Mouse (Mus musculus): ENCODE results near the gene Hdgfl2.

The Hdgfl2 gene

DNA sequence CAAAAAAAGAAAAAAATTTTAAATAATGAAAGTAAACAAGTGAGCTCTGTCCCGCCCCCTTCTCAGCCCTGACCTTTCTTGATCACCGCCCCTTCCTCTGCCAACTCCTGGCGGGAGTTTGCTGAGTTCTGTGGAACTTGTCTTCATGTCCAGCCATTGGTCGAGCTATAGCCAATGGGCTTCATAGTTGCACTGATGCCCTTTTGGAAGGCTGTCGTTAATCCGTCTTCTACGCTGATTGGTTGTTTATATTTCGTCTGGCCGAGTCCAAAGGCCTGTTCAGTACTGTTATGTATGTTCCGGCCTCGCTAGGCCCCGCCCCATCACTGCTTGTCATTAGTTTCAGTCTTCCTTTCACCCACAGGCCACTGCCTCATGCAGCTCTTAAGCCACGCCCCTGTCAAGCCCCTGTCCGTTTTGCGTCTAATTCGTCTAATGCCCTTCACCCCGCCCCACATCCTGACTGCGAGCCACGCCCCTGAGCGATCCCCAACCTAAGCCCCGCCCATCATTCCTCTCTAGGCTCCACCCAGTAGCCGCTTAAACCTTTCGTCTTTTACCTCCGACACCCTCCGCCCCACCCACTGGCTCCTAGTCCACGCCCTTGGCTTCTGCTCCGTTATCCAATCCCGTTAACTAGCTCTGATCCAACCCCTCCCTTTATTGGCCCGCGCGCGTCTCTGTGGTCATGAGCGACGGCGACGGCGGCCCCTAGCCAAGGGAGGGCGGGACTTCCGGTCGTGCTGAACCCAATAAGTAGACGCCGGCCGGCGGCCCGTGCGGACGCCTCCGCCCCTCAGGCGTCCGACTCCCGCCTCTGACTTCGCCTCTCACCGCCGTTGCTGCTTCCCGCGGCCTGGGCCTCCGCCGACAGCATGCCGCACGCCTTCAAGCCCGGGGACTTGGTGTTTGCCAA, at the start of gene Hdgfl2:
TSS of gene Hdgfl2 (plus strand) at position 755 of the 916 bp plus-strand sequence.
- DNase-seq, result peak; percentile 100

DNA sequence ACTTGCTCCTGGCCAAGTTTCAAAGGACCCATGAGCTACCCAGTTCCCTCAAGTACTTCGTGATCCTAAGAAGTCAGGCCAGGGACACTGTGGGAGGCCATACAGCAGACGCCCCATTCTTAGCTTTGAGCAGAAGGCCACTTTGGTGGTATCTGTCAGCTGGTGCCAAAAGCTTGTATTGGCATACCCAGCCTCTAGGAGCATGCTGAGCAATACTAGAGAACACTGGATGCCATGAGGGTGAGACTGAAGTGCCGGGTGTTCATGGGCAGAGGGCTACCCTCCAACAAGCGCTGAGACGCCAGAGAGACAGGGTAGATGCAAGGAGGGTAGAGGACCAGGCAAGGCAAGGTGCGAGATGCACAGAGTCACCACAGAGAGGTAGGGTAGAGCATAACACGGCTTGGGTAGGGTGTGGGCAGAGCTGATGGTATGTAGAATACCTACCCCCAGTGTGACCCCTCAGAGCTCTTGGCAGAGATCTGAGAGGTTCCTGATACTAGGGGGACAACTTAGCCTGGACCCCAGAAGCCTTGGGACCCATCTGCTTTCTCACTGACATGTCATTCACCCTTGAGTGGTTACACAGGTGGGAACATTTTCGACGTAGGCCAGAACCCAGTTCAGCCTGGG, 49.1 kb upstream of the Hdgfl2 start:
- peak; percentile 27 for DNase-seq

GRCm38 (mm10) chr17:56030919-56031318, 48.5 kb upstream of the Hdgfl2 start:
- DNase-seq, result no peak

DNA sequence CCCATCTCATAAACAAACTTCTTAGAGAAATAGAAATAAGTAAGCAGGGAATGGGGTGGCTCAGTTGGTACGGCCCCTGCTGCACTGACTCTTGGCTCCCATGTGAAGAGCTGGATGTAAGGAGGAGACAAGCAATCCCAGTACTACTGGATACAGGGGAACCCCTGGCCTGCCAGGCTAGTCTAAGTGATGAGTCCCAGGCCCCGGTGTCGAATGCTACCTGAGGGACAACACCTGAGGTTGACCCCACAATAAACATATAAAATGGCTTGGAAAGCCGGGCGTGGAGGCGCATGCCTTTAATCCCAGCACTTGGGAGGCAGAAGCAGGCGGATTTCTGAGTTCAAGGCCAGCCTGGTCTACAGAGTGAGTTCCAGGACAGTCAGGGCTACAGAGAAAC, 48.0 kb upstream of the Hdgfl2 start:
- DNase-seq, result peak; percentile 16

DNA sequence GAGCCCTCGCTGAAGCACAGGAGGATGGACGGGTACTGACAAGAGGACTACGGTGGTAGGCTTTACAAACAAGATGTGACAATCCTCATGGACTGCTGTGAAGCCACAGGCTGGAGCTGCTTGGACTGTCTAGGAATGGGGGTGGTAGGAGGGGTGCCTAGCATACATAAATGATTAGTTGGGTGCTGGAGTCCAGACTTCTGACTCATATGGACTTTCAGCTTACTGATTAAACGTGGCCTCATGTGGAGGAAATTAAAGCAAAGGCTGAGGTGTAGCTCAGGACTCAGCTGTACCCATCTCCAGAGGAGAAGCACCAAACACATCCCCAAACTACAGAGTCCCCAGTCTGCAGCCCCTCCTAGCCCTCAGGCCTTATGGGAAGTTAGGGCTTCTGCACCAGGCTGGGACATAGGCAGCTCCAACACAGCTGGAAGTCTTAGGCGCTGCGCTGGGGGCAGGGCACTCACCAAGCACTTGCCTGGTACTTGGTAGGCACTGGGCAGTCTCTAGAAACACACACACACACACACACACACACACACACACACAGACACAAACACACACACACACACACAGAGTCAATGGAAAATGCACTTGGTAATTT, 47.2 kb upstream of the Hdgfl2 start:
- peak; percentile 10 for DNase-seq

DNA sequence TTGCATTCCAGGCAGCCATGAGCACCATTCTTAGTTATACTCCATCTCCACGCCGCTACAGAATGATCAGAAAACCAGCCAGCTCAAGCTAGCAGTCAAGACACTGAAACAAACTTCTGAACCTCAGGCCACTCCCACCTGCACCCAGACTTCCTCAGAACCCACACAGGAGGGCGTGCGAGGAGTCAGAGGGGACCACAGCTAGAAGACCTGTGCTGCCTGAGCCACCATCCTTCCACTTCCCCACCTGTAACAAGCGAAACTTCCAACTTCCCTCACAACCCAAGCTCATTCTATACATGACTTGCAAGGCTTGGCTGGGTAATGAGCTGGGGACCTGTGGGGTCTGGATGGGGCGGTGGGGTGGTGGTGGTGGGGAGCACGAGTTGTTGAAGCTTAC, 46.6 kb upstream of the Hdgfl2 start:
- no peak for DNase-seq

DNA sequence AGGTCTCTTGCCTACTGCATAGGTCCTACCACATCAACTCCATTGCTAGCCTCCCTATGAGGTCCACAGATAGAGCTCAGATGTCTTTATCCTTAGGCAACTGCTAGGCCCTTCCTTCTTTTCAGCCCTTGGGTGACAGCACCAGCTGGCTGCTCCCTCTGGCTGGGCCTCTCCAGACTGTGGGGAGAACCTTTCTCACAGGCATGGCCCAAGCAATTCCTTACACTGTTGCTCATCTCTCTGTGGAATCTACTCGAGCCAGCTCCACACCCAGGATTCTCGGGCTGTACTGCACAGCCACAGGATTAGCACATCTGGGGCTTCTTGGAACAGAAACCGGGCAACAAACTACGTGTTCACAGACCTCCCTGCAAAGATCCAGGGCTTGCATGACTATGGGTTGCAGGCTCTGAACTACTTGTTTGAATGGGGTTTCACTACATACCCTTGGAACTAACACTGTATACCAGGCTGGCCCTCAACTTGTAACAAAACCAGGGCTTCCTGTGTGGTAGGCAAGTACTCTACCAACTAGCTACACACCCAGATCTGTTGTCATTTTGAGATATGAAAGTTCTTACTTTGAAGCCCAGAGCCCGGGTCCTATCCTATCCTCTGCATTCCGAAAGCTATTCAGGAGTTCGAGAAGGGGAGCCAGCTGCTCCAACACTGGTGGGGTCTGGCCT, 45.3 kb upstream of the Hdgfl2 start:
- peak; percentile 12 for DNase-seq

- peak; percentile 9 for DNase-seq
Measured at GRCm38 (mm10) chr17:56034726-56035100, 44.7 kb upstream of the Hdgfl2 start.

DNA sequence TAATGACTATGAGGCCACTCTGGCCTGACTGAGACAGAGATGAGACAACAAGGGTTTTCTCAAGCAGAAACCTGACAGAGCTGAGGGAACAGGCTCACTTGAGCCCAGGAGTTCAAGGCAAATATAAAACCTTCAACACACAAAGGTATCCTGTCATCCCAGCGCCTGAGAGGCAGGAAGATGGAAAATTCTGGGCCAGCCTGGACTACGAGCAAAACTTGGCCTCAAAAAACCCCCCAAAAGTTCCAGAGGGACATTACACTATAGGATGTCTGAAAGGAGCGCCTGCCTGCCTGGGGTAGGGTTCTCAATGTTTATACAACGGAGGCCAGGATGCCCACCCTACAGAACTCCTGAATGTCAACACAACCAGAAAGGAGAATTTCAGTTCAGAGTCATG, 44.2 kb upstream of the Hdgfl2 start:
- DNase-seq, result peak; percentile 10

- DNase-seq, result peak; percentile 99
Measured at GRCm38 (mm10) chr17:56036176-56036900, 43.1 kb upstream of the Hdgfl2 start, which contains the start of gene Sh3gl1. Sh3gl1 (minus strand) TSS chr17:56036635.

- no peak for DNase-seq
Measured at GRCm38 (mm10) chr17:56036901-56037287, 42.5 kb upstream of the Hdgfl2 start.

- peak; percentile 43 for DNase-seq
Measured at GRCm38 (mm10) chr17:56038583-56039261, 40.7 kb upstream of the Hdgfl2 start.

- no peak for DNase-seq
Measured at GRCm38 (mm10) chr17:56039345-56039744, 40.1 kb upstream of the Hdgfl2 start.

GRCm38 (mm10) chr17:56040030-56040856, 39.2 kb upstream of the Hdgfl2 start, which contains the start of gene Chaf1a:
Chaf1a (plus strand) TSS chr17:56040439.
- peak; percentile 95 for DNase-seq

- no peak for DNase-seq
Measured at GRCm38 (mm10) chr17:56040857-56041163, 38.6 kb upstream of the Hdgfl2 start.

DNA sequence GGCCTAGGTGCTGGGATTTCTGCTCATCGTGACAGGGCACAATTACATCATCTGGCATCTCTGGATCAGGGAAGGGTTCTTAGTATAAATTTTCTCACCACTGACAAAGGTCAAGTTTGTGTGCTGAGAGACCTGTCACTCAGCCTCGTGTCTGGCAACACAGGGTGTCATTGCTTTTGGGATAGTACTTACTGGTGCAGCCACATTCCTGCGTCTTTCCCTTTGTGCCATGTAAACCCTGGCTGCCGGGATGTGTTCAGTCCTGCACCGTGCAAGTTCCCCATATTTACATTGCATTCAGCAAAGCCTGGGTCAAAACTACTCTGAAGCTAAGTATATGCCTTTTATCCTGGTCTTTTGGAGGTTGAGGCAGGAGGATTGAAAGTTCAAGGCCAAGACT, 28.1 kb upstream of the Hdgfl2 start:
- no peak for DNase-seq

DNA sequence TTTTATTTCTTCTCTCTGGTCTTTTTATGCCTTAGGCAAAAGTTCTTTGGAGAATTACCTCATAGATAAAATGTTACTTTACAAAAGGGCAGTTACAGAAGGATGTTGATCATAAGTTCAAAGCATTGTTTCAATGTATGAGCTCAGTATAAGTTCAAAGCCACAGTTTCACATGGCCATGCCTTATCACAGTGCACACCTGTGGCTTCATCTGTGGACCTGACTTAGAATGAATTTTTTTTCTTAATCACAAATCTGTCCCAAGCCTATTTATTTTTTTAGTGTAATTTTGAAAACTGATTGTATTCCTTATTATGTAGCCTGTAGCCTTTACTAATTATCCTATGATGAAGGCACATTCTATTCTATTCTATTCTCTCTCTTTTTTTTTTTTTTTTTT, 24.5 kb upstream of the Hdgfl2 start:
- no peak for DNase-seq

DNA sequence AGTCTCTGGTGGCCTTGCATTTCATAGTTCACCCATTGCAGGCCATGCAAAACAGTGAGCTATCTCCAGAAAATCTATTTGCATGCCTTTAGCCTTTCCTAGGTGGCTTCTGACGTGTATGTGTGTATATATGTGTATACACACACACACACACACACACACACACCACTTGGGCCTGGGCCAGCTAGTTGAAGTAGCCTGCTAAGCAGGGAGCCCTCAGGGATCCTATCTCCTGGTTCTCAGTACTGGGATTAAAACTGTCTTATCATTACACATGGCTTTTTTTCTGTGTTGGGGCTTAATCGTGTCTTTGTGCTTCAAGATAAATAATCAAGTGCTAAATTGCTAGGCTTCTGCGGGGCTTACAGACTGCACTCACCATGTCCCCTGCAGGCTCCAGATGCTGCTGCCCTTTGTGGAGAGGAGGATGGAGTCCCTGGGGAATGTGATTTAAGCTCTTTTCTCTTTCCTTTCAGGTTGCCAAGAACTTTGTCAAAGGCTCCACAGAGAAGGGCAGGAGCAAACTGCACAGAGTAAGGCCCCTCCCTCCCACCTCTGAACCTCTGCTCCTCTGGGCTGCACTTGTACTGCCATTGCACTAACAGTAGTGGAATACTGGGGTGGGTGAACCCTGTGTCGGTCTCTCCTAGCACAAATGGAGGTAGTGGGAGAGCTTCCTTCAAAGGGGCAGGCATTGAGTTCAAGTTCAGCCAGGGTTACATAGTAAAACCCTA, 23.3 kb upstream of the Hdgfl2 start:
- no peak for DNase-seq

DNA sequence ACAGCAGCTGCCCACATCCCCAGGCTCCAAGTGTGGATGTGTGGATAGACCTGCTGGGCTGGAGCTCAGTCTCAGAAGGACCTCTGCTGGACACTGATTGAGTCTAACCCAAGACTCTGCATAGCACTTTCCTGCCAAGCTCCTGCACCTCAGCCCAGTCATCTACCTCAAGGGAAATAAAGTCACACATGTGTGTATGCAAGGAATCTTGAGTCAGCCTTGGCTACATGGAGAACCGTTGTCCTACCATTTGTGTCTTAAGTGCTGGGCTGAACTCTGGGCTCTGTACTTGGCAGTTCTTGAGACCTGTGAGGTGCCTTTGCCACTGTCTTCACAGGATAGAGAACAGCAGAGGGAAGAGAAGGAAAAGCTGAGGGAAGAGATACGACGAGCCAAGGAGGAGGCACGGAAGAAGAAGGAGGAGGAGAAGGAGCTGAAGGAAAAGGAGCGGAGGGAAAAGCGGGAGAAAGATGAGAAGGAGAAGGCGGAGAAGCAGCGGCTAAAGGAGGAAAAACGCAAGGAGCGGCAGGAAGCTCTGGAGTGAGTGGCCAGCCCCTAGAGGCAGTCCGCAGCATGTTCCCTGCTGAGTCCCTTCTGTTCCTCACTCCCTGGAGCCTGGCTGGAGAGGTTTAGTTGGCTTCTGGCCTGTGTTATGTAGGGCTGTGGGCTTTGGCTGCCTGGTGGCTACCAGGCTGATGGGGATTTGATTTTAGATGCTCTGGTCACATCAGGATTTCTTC, 21.9 kb upstream of the Hdgfl2 start:
- no peak for DNase-seq

GRCm38 (mm10) chr17:56062081-56062480, 17.4 kb upstream of the Hdgfl2 start:
- DNase-seq, result no peak

Data from cerebellum, adult 11 months (tissue).